Mouse (Mus musculus) stomach, embryonic 15.5 days (tissue): ENCODE data around the gene Dysf. TPM values are rescaled to one million over a fixed set of nuclear protein-coding genes. Genes with fewer than 3 reads are reported as not detected.
"Not testable (repeated sequence)": the region's sequence is repeated elsewhere in the genome, so short reads cannot be mapped to it uniquely, and the experiment has no call there.

Source experiments
- ATAC-seq: fragments of 200-750 bp; cut with Nextera tagmentation; 2 replicates; pipeline ENCODE4 v1.8.0; 2017; ENCODE audit warnings: low read depth, moderate number of reproducible peaks, moderate TSS enrichment; ENCODE audit not compliant: insufficient read depth, low FRiP score
- H3K27ac ChIP-seq: fragments of 300-500 bp; sonication (generic); 2 replicates; pipeline ENCODE4 v1.5.1; 2015; ENCODE audit warnings: mild to moderate bottlenecking, inconsistent platforms
- H3K27me3 ChIP-seq: fragments of 300-500 bp; sonication (generic); replicated peaks from 2 replicates; pipeline ENCODE4 v1.6.1; 2015; ENCODE audit warnings: inconsistent platforms
- H3K36me3 ChIP-seq: fragments of 300-500 bp; sonication (generic); 2 replicates; pipeline ENCODE4 v1.6.1; 2015; ENCODE audit warnings: inconsistent platforms
- H3K4me1 ChIP-seq: fragments of 300-500 bp; sonication (generic); 2 replicates; pipeline ENCODE4 v1.6.1; 2015; ENCODE audit warnings: inconsistent platforms
- H3K4me2 ChIP-seq: fragments of 300-500 bp; sonication (generic); 2 replicates; pipeline ENCODE4 v1.6.1; 2015; ENCODE audit warnings: mild to moderate bottlenecking, inconsistent platforms
- H3K4me3 ChIP-seq: fragments of 300-500 bp; sonication (generic); replicated peaks from 2 replicates; pipeline ENCODE4 v1.5.1; 2015; ENCODE audit warnings: inconsistent platforms
- H3K9ac ChIP-seq: fragments of 300-500 bp; sonication (generic); 2 replicates; pipeline ENCODE4 v1.6.1; 2015; ENCODE audit warnings: inconsistent platforms
- H3K9me3 ChIP-seq: fragments of 300-500 bp; sonication (generic); 2 replicates; pipeline ENCODE4 v1.6.1; 2016; ENCODE audit warnings: inconsistent platforms
- WGBS: fragments of 180-500 bp; shearing (Covaris S2); methylation state at CpG from one replicate; pipeline ENCODE4 v1.1.7; 2015; 5-methylcytosine and 5-hydroxymethylcytosine counted together
- polyA plus RNA-seq: library from polyadenylated mRNA; unstranded; fragments of >200 nt; fragmentation: Nextera tagmentation; extraction: Ambion mirVana; gene quantifications from 2 replicates; pipeline ENCODE4 v1.2.1, GENCODE M21; 2015

The Dysf gene
- polyA plus RNA-seq, 1 experiment from 2014 or later = 8.2 TPM

DNA sequence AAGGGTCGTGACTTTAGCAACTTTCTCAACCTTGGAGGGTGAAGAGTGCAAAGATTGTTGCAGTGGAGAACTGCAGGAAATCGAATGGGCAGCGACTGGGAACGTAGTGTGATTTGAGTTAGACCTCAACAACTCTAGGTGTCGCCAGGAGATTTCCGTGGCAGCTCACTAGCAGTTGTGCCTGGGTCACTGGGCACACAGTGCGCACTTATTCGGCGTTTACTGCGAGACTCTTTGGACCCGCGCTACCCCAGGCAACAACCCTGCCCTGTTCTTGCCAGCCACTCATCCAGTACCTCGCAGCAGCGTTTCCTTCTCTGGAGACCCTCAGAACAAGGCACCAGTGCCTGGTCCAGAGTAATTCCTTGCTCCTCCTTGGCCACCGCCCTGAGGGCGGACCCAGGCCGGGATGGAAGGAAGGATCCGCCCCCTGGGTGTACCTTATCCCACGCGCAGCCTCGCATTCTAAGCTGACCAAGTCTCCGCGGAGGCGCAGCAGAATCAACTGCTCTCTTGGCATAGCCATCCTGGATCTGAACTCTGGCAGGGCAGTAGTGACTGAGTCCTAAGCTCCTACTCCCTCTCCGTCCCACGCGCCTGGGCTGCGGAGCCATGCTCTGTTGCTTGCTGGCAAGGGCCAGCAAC is 10.6 kb downstream of the Dysf start:
- WGBS = 4% methylated on average over 28 of the region's 28 CpGs
- Histone ChIP-seq H3K27ac (no peak overlapping the region), H3K9ac (no peak overlapping the region), H3K9me3 (no peaks in the 10 kb centered on the region), H3K4me3 (peak overlapping the region; percentile 38), H3K4me2 (peak overlapping the region; percentile 83), H3K4me1 (0 out of 2 replicates have a peak, but pooled peaks cover 8% of the 10 kb centered on the region), H3K36me3 (no peaks in the 10 kb centered on the region), H3K27me3 (peaks cover 13% of the 10 kb centered on the region; the same call in 1 of the 2 replicates)
- ATAC-seq = peak; percentile 52

DNA sequence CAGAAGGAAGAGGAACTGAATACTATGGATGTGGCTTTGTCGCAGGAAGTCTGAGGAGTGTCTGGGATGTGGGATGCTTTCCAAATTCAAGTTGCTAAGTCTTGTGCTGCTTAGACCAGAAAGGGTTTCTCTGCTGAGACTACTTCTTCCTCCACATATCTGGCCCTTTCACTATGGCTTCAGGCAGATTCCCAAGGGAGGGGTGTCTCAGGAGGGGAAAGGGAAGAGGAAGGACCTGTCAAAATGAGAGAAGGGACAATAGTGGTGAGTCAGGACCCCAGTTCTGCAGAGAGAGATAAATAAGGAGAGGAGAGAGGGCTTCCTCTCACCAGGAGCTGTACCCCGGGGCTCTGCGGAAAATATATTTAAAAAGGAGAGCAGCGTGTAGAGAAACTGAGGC is 11.6 kb downstream of the Dysf start:
- H3K27ac ChIP-seq = no peak overlapping the region
- H3K4me1 ChIP-seq = 0 out of 2 replicates have a peak, but pooled peaks cover 8% of the 10 kb centered on the region
- H3K27me3 ChIP-seq = peaks cover 13% of the 10 kb centered on the region; the same call in 1 of the 2 replicates
- no peak for ATAC-seq
- no peak overlapping the region for H3K9ac ChIP-seq
- H3K4me2 ChIP-seq = peak overlapping the region; percentile 83; the same call in 1 of the 2 replicates
- H3K36me3 ChIP-seq = no peaks in the 10 kb centered on the region
- peak overlapping the region; percentile 38; the same call in 1 of the 2 replicates for H3K4me3 ChIP-seq
- H3K9me3 ChIP-seq = no peaks in the 10 kb centered on the region
- 60% methylated on average over 4 of the region's 4 CpGs for WGBS

GRCm38 (mm10) chr6:84021990-84022389 is 13.6 kb downstream of the Dysf start:
- no peaks in the 10 kb centered on the region for H3K9me3 ChIP-seq
- WGBS = 64% methylated on average over 3 of the region's 3 CpGs
- H3K4me3 ChIP-seq = no peak overlapping the region
- H3K9ac ChIP-seq = no peak overlapping the region
- H3K27ac ChIP-seq = no peak overlapping the region
- peaks cover 13% of the 10 kb centered on the region; the same call in 1 of the 2 replicates for H3K27me3 ChIP-seq
- 0 out of 2 replicates have a peak, but pooled peaks cover 5% of the 10 kb centered on the region for H3K4me1 ChIP-seq
- no peaks in the 10 kb centered on the region for H3K36me3 ChIP-seq
- ATAC-seq = no peak
- no peak overlapping the region for H3K4me2 ChIP-seq

- no peaks in the 10 kb centered on the region for H3K36me3 ChIP-seq
- H3K9ac ChIP-seq = no peak overlapping the region
- no peak overlapping the region for H3K4me3 ChIP-seq
- ATAC-seq = no peak
- H3K4me1 ChIP-seq = no peaks in the 10 kb centered on the region
- H3K9me3 ChIP-seq = no peaks in the 10 kb centered on the region
- no peak overlapping the region for H3K27ac ChIP-seq
- no peaks in the 10 kb centered on the region for H3K27me3 ChIP-seq
- no peak overlapping the region for H3K4me2 ChIP-seq
- 82% methylated on average over 3 of the region's 3 CpGs for WGBS
These were observed 17.2 kb downstream of the Dysf start for GRCm38 (mm10) chr6:84025636-84026035.

DNA sequence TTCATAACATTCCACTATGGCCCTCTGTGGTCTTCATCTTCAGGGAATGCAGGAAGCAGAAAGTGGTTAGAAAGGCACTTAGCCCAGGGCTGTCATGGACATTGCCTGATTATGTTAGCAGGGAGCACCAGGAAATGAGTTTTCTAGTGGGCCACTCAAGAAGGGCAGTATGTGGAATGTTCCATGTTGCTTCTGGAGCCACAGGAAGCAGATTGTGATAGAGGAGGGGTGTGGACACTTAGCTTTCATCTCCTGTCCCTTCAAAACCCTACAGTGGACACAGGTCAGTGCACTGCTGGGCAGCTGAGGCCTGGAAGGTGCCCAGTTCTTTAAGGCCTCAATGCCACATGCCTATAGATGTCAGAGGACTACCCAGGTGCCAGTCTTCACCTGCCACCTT is 20.4 kb downstream of the Dysf start:
- no peak overlapping the region for H3K9ac ChIP-seq

GRCm38 (mm10) chr6:84029775-84030174 is 21.4 kb downstream of the Dysf start:
- Histone ChIP-seq H3K27me3 (no peaks in the 10 kb centered on the region), H3K4me3 (no peak overlapping the region), H3K4me1 (no peaks in the 10 kb centered on the region), H3K9ac (no peak overlapping the region), H3K27ac (no peak overlapping the region), H3K4me2 (no peak overlapping the region), H3K9me3 (no peaks in the 10 kb centered on the region), H3K36me3 (no peaks in the 10 kb centered on the region)
- ATAC-seq = no peak
- 86% methylated on average over 7 of the region's 7 CpGs for WGBS

More for the DNA sequence above, 20.4 kb downstream of the Dysf start:
- Histone ChIP-seq H3K4me3 (no peak overlapping the region), H3K27ac (no peak overlapping the region), H3K4me2 (no peak overlapping the region), H3K27me3 (no peaks in the 10 kb centered on the region), H3K36me3 (no peaks in the 10 kb centered on the region), H3K9me3 (no peaks in the 10 kb centered on the region), H3K4me1 (no peaks in the 10 kb centered on the region)
- no peak for ATAC-seq

- ATAC-seq, H3K4me1 ChIP-seq, H3K9ac ChIP-seq, H3K4me3 ChIP-seq, H3K27ac ChIP-seq, H3K27me3 ChIP-seq, H3K4me2 ChIP-seq, H3K9me3 ChIP-seq, H3K36me3 ChIP-seq: not testable (repeated sequence)
- WGBS = 42% methylated on average over 5 of the region's 5 CpGs
These were observed 24.1 kb downstream of the Dysf start for GRCm38 (mm10) chr6:84032516-84032915.

DNA sequence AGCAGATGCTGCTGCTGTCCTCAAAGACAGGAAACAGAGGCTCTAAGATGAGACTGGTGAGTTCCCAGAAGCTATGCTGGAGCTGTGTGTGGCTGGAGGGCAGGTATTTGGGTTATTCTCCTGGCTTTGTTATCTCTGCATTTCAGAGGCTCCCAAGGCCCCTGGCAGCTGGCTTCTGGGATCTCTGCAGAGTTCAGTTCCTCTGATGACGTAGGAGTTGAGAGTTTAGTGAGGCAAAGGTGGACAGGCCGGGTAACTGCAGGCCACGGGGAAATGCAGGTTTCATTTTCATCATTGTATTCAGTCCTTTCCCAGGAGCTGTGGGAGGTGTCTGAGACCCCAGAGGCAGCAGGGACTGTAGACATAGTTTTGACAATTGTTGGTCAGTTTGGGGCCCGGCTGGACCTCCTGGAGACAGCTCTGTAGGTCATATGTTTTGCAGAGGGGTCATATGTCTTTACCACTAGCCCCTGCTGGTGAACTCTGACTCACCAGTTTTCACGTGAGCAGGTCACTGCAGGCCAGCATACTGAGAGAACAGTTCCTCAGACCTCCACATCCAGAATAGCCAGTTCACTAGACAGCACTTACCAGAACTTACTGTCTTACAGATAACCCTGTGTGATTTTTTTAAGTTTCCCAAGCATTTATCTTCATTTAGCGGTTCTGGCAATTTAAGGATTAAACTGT is 35.0 kb downstream of the Dysf start:
- no peaks in the 10 kb centered on the region for H3K4me1 ChIP-seq
- H3K36me3 ChIP-seq = no peaks in the 10 kb centered on the region
- ATAC-seq = no peak
- H3K9ac ChIP-seq = no peak overlapping the region
- H3K27me3 ChIP-seq = no peaks in the 10 kb centered on the region
- no peak overlapping the region for H3K4me2 ChIP-seq
- H3K4me3 ChIP-seq = no peak overlapping the region
- WGBS = 65% methylated on average over 6 of the region's 6 CpGs
- H3K27ac ChIP-seq = no peak overlapping the region
- H3K9me3 ChIP-seq = no peaks in the 10 kb centered on the region

- ATAC-seq = no peak
- Histone ChIP-seq H3K9me3 (no peaks in the 10 kb centered on the region), H3K4me2 (no peak overlapping the region), H3K4me1 (no peaks in the 10 kb centered on the region), H3K27me3 (no peaks in the 10 kb centered on the region), H3K4me3 (no peak overlapping the region), H3K36me3 (no peaks in the 10 kb centered on the region), H3K9ac (no peak overlapping the region), H3K27ac (no peak overlapping the region)
- 81% methylated on average over 3 of the region's 3 CpGs for WGBS
These were observed 36.3 kb downstream of the Dysf start for GRCm38 (mm10) chr6:84044679-84045078.

- H3K4me2 ChIP-seq = no peak overlapping the region
- H3K27ac ChIP-seq = no peak overlapping the region
- no peaks in the 10 kb centered on the region for H3K36me3 ChIP-seq
- no peak overlapping the region for H3K9ac ChIP-seq
- 53% methylated on average over 2 of the region's 2 CpGs for WGBS
- no peaks in the 10 kb centered on the region for H3K27me3 ChIP-seq
- no peaks in the 10 kb centered on the region for H3K9me3 ChIP-seq
- no peaks in the 10 kb centered on the region for H3K4me1 ChIP-seq
- ATAC-seq = no peak
- no peak overlapping the region for H3K4me3 ChIP-seq
These were observed 40.5 kb downstream of the Dysf start for GRCm38 (mm10) chr6:84048856-84049255.

DNA sequence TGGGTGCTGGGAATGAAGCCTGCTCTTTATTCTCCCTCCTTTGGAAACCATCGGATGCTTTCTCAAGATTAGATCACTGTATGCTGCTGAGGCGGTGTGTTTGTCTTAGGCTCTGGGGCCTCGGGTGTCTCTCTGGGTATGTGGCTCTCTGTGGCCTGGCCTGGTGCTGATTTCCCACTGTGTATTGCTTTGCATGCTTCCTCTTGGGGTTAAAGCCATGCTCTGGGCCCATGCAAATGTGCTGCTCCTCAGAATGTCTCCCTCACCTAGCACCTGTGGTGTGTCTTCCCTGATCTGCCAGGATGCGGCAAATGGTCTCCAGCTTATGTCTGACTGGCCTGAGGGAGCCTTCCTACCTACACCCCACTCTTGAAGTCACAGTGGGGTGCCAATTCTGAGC is 41.8 kb downstream of the Dysf start:
- no peaks in the 10 kb centered on the region for H3K27me3 ChIP-seq
- no peaks in the 10 kb centered on the region for H3K4me1 ChIP-seq
- no peak overlapping the region for H3K27ac ChIP-seq
- H3K9ac ChIP-seq = no peak overlapping the region
- 78% methylated on average over 4 of the region's 4 CpGs for WGBS
- ATAC-seq = no peak
- H3K36me3 ChIP-seq = no peaks in the 10 kb centered on the region
- no peak overlapping the region for H3K4me3 ChIP-seq
- H3K4me2 ChIP-seq = no peak overlapping the region
- no peaks in the 10 kb centered on the region for H3K9me3 ChIP-seq

- Histone ChIP-seq H3K27ac (no peak overlapping the region), H3K4me1 (no peaks in the 10 kb centered on the region), H3K9me3 (no peaks in the 10 kb centered on the region), H3K4me3 (no peak overlapping the region), H3K27me3 (no peaks in the 10 kb centered on the region), H3K4me2 (no peak overlapping the region), H3K36me3 (no peaks in the 10 kb centered on the region), H3K9ac (no peak overlapping the region)
- 47% methylated on average over 6 of the region's 6 CpGs for whole genome bisulfite sequencing
- ATAC-seq = no peak
These were observed 42.6 kb downstream of the Dysf start for GRCm38 (mm10) chr6:84051032-84051431.
